8 mouse cellular contexts compared by ENCODE assay signal in the genomic region with DNA sequence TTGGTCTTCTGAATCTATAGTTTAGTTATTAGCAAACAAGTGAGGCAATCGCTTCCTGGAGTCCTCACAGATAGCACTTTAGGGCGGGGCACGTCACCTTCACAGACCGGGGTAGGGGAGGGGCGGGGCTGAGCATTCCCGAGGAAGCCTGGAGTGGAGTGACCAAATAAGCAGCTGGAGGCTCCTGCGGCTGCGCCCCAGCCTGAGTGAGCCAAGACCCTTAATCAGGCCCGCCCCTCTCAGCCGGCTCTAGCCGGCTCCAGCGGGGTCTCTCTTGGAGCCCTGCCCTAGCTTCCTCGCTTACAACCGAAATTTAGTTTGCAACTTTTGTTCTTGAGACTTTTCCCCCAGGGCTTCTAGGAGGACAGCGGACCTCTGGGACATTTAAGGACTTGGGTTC. TPM values are rescaled to one million over a fixed set of nuclear protein-coding genes. Genes with fewer than 3 reads are reported as not detected.
DNase-seq lines count a peak whose midpoint lies in the region; TF ChIP-seq lines count a peak whose summit lies in the region.

A gene (plus strand): TSS at position 135 of the 400 bp plus-strand sequence.

- TF ChIP-seq POLR2A in embryonic fibroblast, embryonic 13.5 days (IDR thresholded peaks at IDR 0.05; ENCODE audit: low read depth, low read length): no peak

- no peaks in the 10 kb centered on the region for H3K4me1 ChIP-seq in embryonic fibroblast, embryonic 13.5 days (ENCODE audit: control insufficient read depth, insufficient read depth, low read length)
- peaks cover 21% of the 10 kb centered on the region for H3K4me1 ChIP-seq in megakaryocyte, embryonic 14.5 days

- H3K9me3 ChIP-seq in megakaryocyte, embryonic 14.5 days: no peaks in the 10 kb centered on the region

- peaks cover 34% of the 10 kb centered on the region for H3K27me3 ChIP-seq in megakaryocyte, embryonic 14.5 days (replicated peaks)

- no peak for TF ChIP-seq CTCF in embryonic fibroblast, embryonic 13.5 days (IDR thresholded peaks at IDR 0.05; ENCODE audit: borderline replicate concordance, insufficient read depth, low read length)

- no peaks in the 10 kb centered on the region for H3K36me3 ChIP-seq in megakaryocyte, embryonic 14.5 days (replicated peaks; ENCODE audit: low read length)

- peak within 1 kb of the TSS; percentile 60 for H3K4me3 ChIP-seq in embryonic fibroblast, embryonic 13.5 days (ENCODE audit: insufficient read depth, low read length)
- H3K4me3 ChIP-seq in megakaryocyte, embryonic 14.5 days (replicated peaks): peak within 1 kb of the TSS; percentile 92

- peak; percentile 21 for DNase-seq in urinary bladder, adult 2 months (ENCODE audit: low spot score)
- no peak for DNase-seq in urinary bladder, adult 18-20 months (ENCODE audit: low spot score in 2 of 2)
- DNase-seq in heart, postnatal 14 days: peak; percentile 38 to 55
- peak; percentile 27 to 53 for DNase-seq in kidney, postnatal 36 days
- DNase-seq in spleen, postnatal 10 days (ENCODE audit: low spot score in 2 of 2): peak; percentile 12 to 52
- no peak for DNase-seq in MN1 (ENCODE audit: low spot score)

- H3K27ac ChIP-seq in embryonic fibroblast, embryonic 13.5 days (ENCODE audit: insufficient read depth, low read length): 0 out of 2 replicates have a peak within 1 kb of the TSS, but pooled peaks have one; percentile 0

- intact Hi-C loops in heart, postnatal 14 days (cut with DNase I): no loop called here

RNA-seq across cellular contexts. Expression of the gene that starts here (rescaled TPM):
- polyA plus RNA-seq in urinary bladder, adult 2 months (2012; rRNA removed): 2.5 and 3.2 TPM in 2 replicates
- 9.7 and 14.0 TPM in 2 replicates for polyA plus RNA-seq in embryonic fibroblast, embryonic 13.5 days (2011; ENCODE audit: insufficient read length, low read depth, missing spikeins)
- total RNA-seq in heart, postnatal 14 days (2021): 1 to 10 TPM; 1.1 to 1.3 TPM
- polyA plus RNA-seq in megakaryocyte, embryonic 14.5 days (2012; ENCODE audit: insufficient read depth, low replicate concordance): not detected in 2 replicates

Comparison
In these comparisons a context has a peak if more than half of its experiments do, and no peak if none do; other contexts are left out.
1. DNase-seq: peak in urinary bladder, adult 2 months (single experiment), heart, postnatal 14 days (2 of 2), kidney, postnatal 36 days (2 of 2) and spleen, postnatal 10 days (2 of 2); none in urinary bladder, adult 18-20 months (0 of 2) and MN1 (single experiment).